Mouse (Mus musculus): Measurements from ENCODE around the gene Tspan9.

- TF ChIP-seq EP300 (IDR thresholded peaks at IDR 0.05; ENCODE audit: low read depth) (no peak), CTCF (IDR thresholded peaks at IDR 0.05; ENCODE audit: low read depth) (no peak)
Measured at GRCm38 (mm10) chr6:128025997-128026396, 117.4 kb downstream of the Tspan9 start.
